Mouse (Mus musculus) testis, adult 2 months (tissue): ENCODE measurements at regions not wholly inside any gene's neighbourhood (a gene's known extent, or its start where the extent isn't known, plus 50 kb on each side); places are given as distances from the start of the nearest gene placed in this dataset.

ENCODE experiments used
- H3K27ac ChIP-seq: fragments of 200-500 bp; 2 replicates; pipeline ENCODE4 v1.5.1; 2012; ENCODE audit warnings: low read depth, low read length; ENCODE audit not compliant: control insufficient read depth, insufficient read depth
- H3K27me3 ChIP-seq: fragments of 200-500 bp; 2 replicates; pipeline ENCODE4 v1.6.1; 2012; ENCODE audit warnings: mild to moderate bottlenecking, low read length, moderate library complexity; ENCODE audit not compliant: control insufficient read depth, insufficient read depth
- H3K36me3 ChIP-seq: fragments of 200-500 bp; 2 replicates; pipeline ENCODE4 v1.6.1; 2012; ENCODE audit warnings: mild to moderate bottlenecking, low read length; ENCODE audit not compliant: control insufficient read depth, insufficient read depth
- H3K4me1 ChIP-seq: fragments of 200-500 bp; 2 replicates; pipeline ENCODE4 v1.6.1; 2012; ENCODE audit warnings: low read length; ENCODE audit not compliant: control insufficient read depth, insufficient read depth
- H3K4me3 ChIP-seq: fragments of 200-500 bp; 2 replicates; pipeline ENCODE4 v1.5.1; 2012; ENCODE audit warnings: low read depth, mild to moderate bottlenecking, low read length, moderate library complexity, mixed read lengths; ENCODE audit not compliant: control insufficient read depth
- CTCF ChIP-seq: fragments of 200-500 bp; IDR thresholded peaks from 2 replicates; pipeline ENCODE4 v1.5.1; 2012; ENCODE audit warnings: low read depth, mild to moderate bottlenecking, inconsistent platforms, low read length, moderate library complexity; ENCODE audit not compliant: control insufficient read depth, insufficient read depth, insufficient replicate concordance
- POLR2A ChIP-seq: fragments of 200-500 bp; IDR thresholded peaks from 2 replicates; pipeline ENCODE4 v1.6.1; 2012; ENCODE audit warnings: low read depth, mild to moderate bottlenecking, inconsistent platforms, low read length, moderate library complexity; ENCODE audit not compliant: control insufficient read depth

- Histone ChIP-seq H3K4me3 (no peak overlapping the region), H3K27me3 (no peaks in the 10 kb centered on the region), H3K36me3 (no peaks in the 10 kb centered on the region), H3K4me1 (no peaks in the 10 kb centered on the region), H3K27ac (no peak overlapping the region)
- TF ChIP-seq POLR2A (no peak), CTCF (no peak)
These were observed 294.7 kb upstream of the Cited2 start for GRCm38 (mm10) chr10:17428315-17428714.

GRCm38 (mm10) chr10:17431068-17431467, 291.9 kb upstream of the Cited2 start:
- H3K27me3 ChIP-seq = no peaks in the 10 kb centered on the region
- TF ChIP-seq CTCF (no peak), POLR2A (no peak)
- no peaks in the 10 kb centered on the region for H3K4me1 ChIP-seq

GRCm38 (mm10) chr10:17434098-17434497, 288.9 kb upstream of the Cited2 start:
- Histone ChIP-seq H3K27ac (no peak overlapping the region), H3K27me3 (no peaks in the 10 kb centered on the region), H3K4me3 (no peak overlapping the region), H3K4me1 (no peaks in the 10 kb centered on the region), H3K36me3 (no peaks in the 10 kb centered on the region)
- TF ChIP-seq CTCF = no peak
- TF ChIP-seq POLR2A = no peak

More at GRCm38 (mm10) chr10:17431068-17431467, 291.9 kb upstream of the Cited2 start:
- Histone ChIP-seq H3K36me3 (no peaks in the 10 kb centered on the region), H3K4me3 (no peak overlapping the region), H3K27ac (no peak overlapping the region)

DNA sequence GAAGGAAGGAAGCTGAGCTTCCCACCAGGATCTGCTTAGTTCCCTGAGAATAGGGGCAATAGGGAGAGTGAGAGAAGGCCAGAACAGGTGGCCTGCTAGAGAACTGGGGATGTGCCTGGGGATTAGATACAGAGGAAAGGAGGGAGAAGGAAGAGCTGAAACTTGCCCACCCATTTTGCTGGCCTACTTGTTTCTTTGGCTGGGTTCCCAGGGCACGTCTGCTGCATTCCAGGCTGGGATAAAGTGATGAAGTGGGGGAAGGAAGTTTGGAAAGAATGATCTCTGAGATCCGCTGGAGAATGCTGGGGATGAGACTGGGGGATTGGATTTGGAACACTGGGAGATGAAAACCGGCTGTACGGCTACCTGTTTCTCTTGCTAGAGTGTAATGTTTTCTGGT, 272.8 kb upstream of the Cited2 start:
- no peak for TF ChIP-seq POLR2A
- no peak for TF ChIP-seq CTCF
- H3K27ac ChIP-seq = no peak overlapping the region
- H3K4me1 ChIP-seq = no peaks in the 10 kb centered on the region
- no peaks in the 10 kb centered on the region for H3K27me3 ChIP-seq
- H3K4me3 ChIP-seq = no peak overlapping the region
- no peaks in the 10 kb centered on the region for H3K36me3 ChIP-seq

DNA sequence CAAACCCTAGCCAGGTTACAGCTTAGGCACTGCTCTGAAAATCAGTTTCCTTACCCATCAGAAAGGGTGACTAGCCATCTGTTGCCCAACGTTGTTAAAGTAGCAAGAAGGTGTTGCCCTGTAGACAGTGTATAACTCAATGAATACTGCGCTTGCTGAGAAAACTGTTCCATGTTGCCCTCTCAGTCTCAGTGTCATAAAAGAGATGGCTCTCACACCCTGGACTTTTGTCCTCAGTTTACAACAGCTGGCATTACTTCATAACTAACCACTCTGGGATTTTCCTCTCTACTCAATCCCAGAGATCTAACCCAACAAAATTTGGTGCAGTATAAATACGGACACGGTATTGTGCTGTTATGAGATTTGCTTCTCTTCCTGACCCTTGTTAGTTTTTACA, 252.1 kb upstream of the Cited2 start:
- Histone ChIP-seq H3K27me3 (no peaks in the 10 kb centered on the region), H3K36me3 (no peaks in the 10 kb centered on the region), H3K4me3 (no peak overlapping the region), H3K4me1 (no peaks in the 10 kb centered on the region), H3K27ac (no peak overlapping the region)
- TF ChIP-seq CTCF = no peak
- no peak for TF ChIP-seq POLR2A

GRCm38 (mm10) chr10:17472536-17472935, 250.5 kb upstream of the Cited2 start:
- no peaks in the 10 kb centered on the region for H3K27me3 ChIP-seq
- H3K36me3 ChIP-seq = no peaks in the 10 kb centered on the region
- no peaks in the 10 kb centered on the region for H3K4me1 ChIP-seq
- no peak overlapping the region for H3K4me3 ChIP-seq
- no peak overlapping the region for H3K27ac ChIP-seq
- TF ChIP-seq CTCF (no peak), POLR2A (no peak)

- no peaks in the 10 kb centered on the region for H3K27me3 ChIP-seq
- TF ChIP-seq CTCF = no peak
- no peak for TF ChIP-seq POLR2A
- no peak overlapping the region for H3K4me3 ChIP-seq
- H3K27ac ChIP-seq = no peak overlapping the region
- no peaks in the 10 kb centered on the region for H3K4me1 ChIP-seq
- no peaks in the 10 kb centered on the region for H3K36me3 ChIP-seq
These were observed 247.0 kb upstream of the Cited2 start for GRCm38 (mm10) chr10:17475976-17476375.

- Histone ChIP-seq H3K27me3 (no peaks in the 10 kb centered on the region), H3K27ac (no peak overlapping the region), H3K4me3 (no peak overlapping the region), H3K36me3 (no peaks in the 10 kb centered on the region), H3K4me1 (no peaks in the 10 kb centered on the region)
- TF ChIP-seq POLR2A (no peak), CTCF (no peak)
These were observed 246.3 kb upstream of the Cited2 start for GRCm38 (mm10) chr10:17476720-17477119.
